Mouse (Mus musculus) CH12.LX (cell line): Measurements from ENCODE around the gene Dnajc4. TPM values are rescaled to one million over a fixed set of nuclear protein-coding genes. Genes with fewer than 3 reads are reported as not detected.
A peak's percentile ranks its signal among the peaks of the same experiment; 100 is the strongest.

Experiments
- DNase-seq: peaks from one replicate; pipeline ENCODE4 v3.0.0-alpha.2; 2013; ENCODE audit errors: extremely low read depth
- H3K27ac ChIP-seq: 2 replicates; pipeline ENCODE4 v1.5.1; 2012; ENCODE audit warnings: low read depth, mild to moderate bottlenecking, control low read depth, moderate library complexity; ENCODE audit not compliant: insufficient read depth
- H3K27me3 ChIP-seq: replicated peaks from 2 replicates; pipeline ENCODE3; 2012; ENCODE audit warnings: inconsistent platforms
- H3K36me3 ChIP-seq, 2 experiments: replicated peaks in 1 of 2; 2 replicates each; pipeline versions ENCODE3 to v1.6.1; 2012; ENCODE audit warnings: inconsistent platforms in 1 of 2, low read length in 1 of 2, mild to moderate bottlenecking in 1 of 2, mixed read lengths in 1 of 2, moderate library complexity in 1 of 2; ENCODE audit not compliant: control insufficient read depth in 1 of 2, insufficient read depth in 1 of 2
- H3K4me1 ChIP-seq, 2 experiments: 2 replicates each; pipeline ENCODE4 v1.6.1; 2012; ENCODE audit warnings: inconsistent platforms in 1 of 2, moderate library complexity in 1 of 2; ENCODE audit not compliant: insufficient read depth in 2 of 2, control insufficient read depth in 1 of 2
- H3K4me2 ChIP-seq: 2 replicates; pipeline ENCODE4 v1.6.1; 2012; ENCODE audit warnings: low read depth, mild to moderate bottlenecking, control low read depth; ENCODE audit not compliant: poor library complexity, insufficient read depth, severe bottlenecking
- H3K4me3 ChIP-seq, 3 experiments: fragments of 150-350 bp in 1 of 3; sonication (generic) in 1 of 3; replicated peaks in 1 of 3; 2 replicates each; pipeline versions ENCODE3 to v1.5.1; 2011 to 2012; ENCODE audit warnings: low read depth in 2 of 3, low read length in 2 of 3, mild to moderate bottlenecking in 2 of 3, moderate library complexity in 2 of 3, control low read depth in 1 of 3, improper control_type of control experiment in 1 of 3, inconsistent platforms in 1 of 3, mixed read lengths in 1 of 3; ENCODE audit not compliant: poor library complexity in 1 of 3
- H3K79me2 ChIP-seq: replicated peaks from 2 replicates; pipeline ENCODE4 v1.6.1; 2012; ENCODE audit warnings: mild to moderate bottlenecking, moderate library complexity; ENCODE audit not compliant: control insufficient read depth, poor library complexity, insufficient read depth, severe bottlenecking; ENCODE audit errors: extremely low read depth
- H3K9ac ChIP-seq: 2 replicates; pipeline ENCODE4 v1.6.1; 2012; ENCODE audit warnings: low read depth, mild to moderate bottlenecking, control low read depth, moderate library complexity; ENCODE audit not compliant: insufficient read depth
- H3K9me3 ChIP-seq: replicated peaks from 2 replicates; pipeline ENCODE3; 2012; ENCODE audit warnings: low read length, inconsistent platforms, mixed read lengths
- BHLHE40 ChIP-seq: IDR thresholded peaks from 2 replicates; pipeline ENCODE4 v1.6.1; 2011; ENCODE audit warnings: mild to moderate bottlenecking, low read depth, low read length, improper control_type of control experiment
- CHD1 ChIP-seq: IDR thresholded peaks from 2 replicates; pipeline ENCODE4 v1.6.1; 2012; ENCODE audit warnings: low read depth, low read length, improper control_type of control experiment, inconsistent platforms
- CHD2 ChIP-seq: IDR thresholded peaks from 2 replicates; pipeline ENCODE4 v1.6.1; 2011; ENCODE audit warnings: low read length, improper control_type of control experiment
- CTCF ChIP-seq, 2 experiments: IDR thresholded peaks in 1 of 2; conservative IDR thresholded peaks in 1 of 2; 2 replicates each; pipeline ENCODE4 v1.5.1; 2011 to 2012; ENCODE audit warnings: low read depth in 2 of 2, low read length in 2 of 2, improper control_type of control experiment in 1 of 2, inconsistent platforms in 1 of 2, mild to moderate bottlenecking in 1 of 2, moderate library complexity in 1 of 2
- ELF1 ChIP-seq: IDR thresholded peaks from 2 replicates; pipeline ENCODE4 v1.6.1; 2014; ENCODE audit warnings: low read depth, mild to moderate bottlenecking, inconsistent platforms, low read length, improper control_type of control experiment
- EP300 ChIP-seq: IDR thresholded peaks from 2 replicates; pipeline ENCODE4 v1.6.1; 2011; ENCODE audit warnings: low read length, improper control_type of control experiment
- HCFC1 ChIP-seq: IDR thresholded peaks from 2 replicates; pipeline ENCODE4 v1.6.1; 2012; ENCODE audit warnings: low read depth, mild to moderate bottlenecking, inconsistent platforms, low read length, improper control_type of control experiment
- KAT2A ChIP-seq: IDR thresholded peaks from 2 replicates; pipeline ENCODE4 v1.6.1; 2012; ENCODE audit warnings: low read length, improper control_type of control experiment, inconsistent platforms; ENCODE audit not compliant: insufficient replicate concordance
- MYC ChIP-seq: IDR thresholded peaks from 2 replicates; pipeline ENCODE4 v1.6.1; 2011; ENCODE audit warnings: low read depth, mild to moderate bottlenecking, improper control_type of control experiment, low read length
- NRF1 ChIP-seq: IDR thresholded peaks from 2 replicates; pipeline ENCODE4 v1.6.1; 2014; ENCODE audit warnings: low read depth, mild to moderate bottlenecking, inconsistent platforms, low read length, improper control_type of control experiment, moderate library complexity
- POLR2AphosphoS2 ChIP-seq: IDR thresholded peaks from 2 replicates; pipeline ENCODE4 v1.6.1; 2011; ENCODE audit warnings: low read depth, low read length, improper control_type of control experiment
- RAD21 ChIP-seq: IDR thresholded peaks from 2 replicates; pipeline ENCODE4 v1.6.1; 2011; ENCODE audit warnings: low read depth, mild to moderate bottlenecking, low read length, improper control_type of control experiment, moderate library complexity
- SIN3A ChIP-seq: IDR thresholded peaks from 2 replicates; pipeline ENCODE4 v1.6.1; 2012; ENCODE audit warnings: low read length, improper control_type of control experiment, inconsistent platforms
- TBP ChIP-seq: conservative IDR thresholded peaks from 2 replicates; pipeline ENCODE4 v1.6.1; 2011; ENCODE audit warnings: low read depth, low read length, improper control_type of control experiment
- USF1 ChIP-seq: IDR thresholded peaks from 2 replicates; pipeline ENCODE4 v1.6.1; 2014; ENCODE audit warnings: low read depth, mild to moderate bottlenecking, inconsistent platforms, low read length, improper control_type of control experiment
- ZC3H11A ChIP-seq: IDR thresholded peaks from 2 replicates; pipeline ENCODE4 v1.6.1; 2012; ENCODE audit warnings: low read depth, mild to moderate bottlenecking, inconsistent platforms, low read length, improper control_type of control experiment
- ZMIZ1 ChIP-seq: IDR thresholded peaks from 2 replicates; pipeline ENCODE4 v1.6.1; 2012; ENCODE audit warnings: low read depth, mild to moderate bottlenecking, inconsistent platforms, low read length, improper control_type of control experiment
- ZNF384 ChIP-seq: IDR thresholded peaks from 2 replicates; pipeline ENCODE4 v1.6.1; 2012; ENCODE audit warnings: low read depth, low read length, improper control_type of control experiment, inconsistent platforms
- dilution Hi-C: fragments of 300-500 bp; cut with MboI; formaldehyde crosslinking; loops from 2 replicates; pipeline ENCODE4 v1.14.3; 2020; ENCODE audit warnings: low sequenced_read_pairs; ENCODE audit not compliant: extremely low pct_unique_long_range_greater_than_20kb, extremely low pct_ligation_motif_present
- in situ Hi-C: fragments of 300-500 bp; cut with MboI; formaldehyde crosslinking; loops from 3 replicates; pipeline ENCODE4 v1.14.3; 2019; ENCODE audit warnings: low sequenced_read_pairs, low pct_ligation_motif_present, low pct_unique_long_range_greater_than_20kb, mixed read lengths
- polyA plus RNA-seq: library from polyadenylated mRNA; unstranded; fragments of >175 nt; gene quantifications from 2 replicates; pipeline ENCODE4 v1.2.1, GENCODE M21; 2012; ENCODE audit warnings: low read depth; ENCODE audit not compliant: insufficient read length
- total RNA-seq, 2 experiments: library from RNA; depleted of rRNA; stranded (reverse); fragments of 300-350 nt in 1 of 2; fragments of >200 nt in 1 of 2; gene quantifications; 2 replicates each; pipeline ENCODE4 v1.2.3; 2012 to 2014

Gene Dnajc4
- total and polyA plus RNA-seq, 3 experiments: 6.2 to 13.9 (median 11.2) TPM

DNA sequence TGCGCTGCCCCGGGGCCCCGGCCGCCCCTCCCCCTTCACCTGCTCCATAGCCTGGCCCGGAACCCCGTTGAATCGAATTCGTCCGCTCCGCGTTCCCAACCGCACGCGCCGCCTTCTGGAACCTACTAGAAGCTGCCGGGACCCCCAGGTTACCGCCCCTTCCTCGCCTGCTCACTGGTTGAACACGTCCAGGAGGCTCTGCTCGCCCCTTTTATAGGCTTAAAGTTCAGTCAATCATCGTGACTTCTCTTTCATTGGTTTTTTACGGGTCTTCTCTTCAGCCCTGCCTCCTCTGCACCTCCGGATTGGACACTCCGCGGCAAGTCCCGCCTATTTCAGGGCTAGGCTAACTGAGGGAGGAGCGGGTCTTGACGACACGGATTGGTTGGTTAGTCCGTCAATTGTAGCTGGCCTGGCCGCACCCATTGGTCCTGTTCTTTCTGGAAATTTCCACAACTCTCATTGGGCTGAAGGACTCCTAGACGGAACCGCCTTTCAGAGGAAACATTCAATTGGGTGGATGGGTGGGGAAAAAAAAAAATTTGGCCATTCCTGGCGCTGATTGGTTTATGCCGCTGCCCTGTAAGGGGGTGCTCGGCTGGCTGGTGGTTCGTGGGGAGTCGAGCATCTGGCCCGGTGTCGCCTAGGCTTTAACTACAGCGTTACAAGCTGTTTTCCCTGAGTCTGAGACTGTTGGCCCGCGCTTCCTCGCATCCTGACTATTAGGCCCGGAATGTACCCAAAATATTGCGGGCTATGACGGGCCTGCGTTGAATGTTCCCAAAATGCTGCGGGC, 47.7 kb upstream of the Dnajc4 start, which contains the start of gene Stip1 (continued):
- 0 out of 2 replicates have a peak, but pooled peaks have one; percentile 61 for TF ChIP-seq KAT2A
- peak; percentile 70 for TF ChIP-seq HCFC1
- peak; percentile 37; the same call in 1 of the 2 replicates for TF ChIP-seq NRF1
- TF ChIP-seq MYC: 0 out of 2 replicates have a peak, but pooled peaks have one; percentile 71
- no peak for TF ChIP-seq ZC3H11A
- peak; percentile 72 for TF ChIP-seq ELF1
- peak; percentile 99 for TF ChIP-seq ZNF384
- TF ChIP-seq CHD2: peak; percentile 98
- TF ChIP-seq EP300: no peak
- peak; percentile 90 for TF ChIP-seq POLR2AphosphoS2
- TF ChIP-seq BHLHE40: peak; percentile 34; the same call in 1 of the 2 replicates
- TF ChIP-seq ZMIZ1: peak; percentile 80; the same call in 1 of the 2 replicates
- TF ChIP-seq USF1: no peak
- peak in 1 of 2 experiments; percentile 47; a peak in 2 of 4 replicates for TF ChIP-seq CTCF (conservative IDR thresholded peaks at IDR 0.05 in 1 of 2, IDR thresholded peaks at IDR 0.05 in 1 of 2; ENCODE audit: low read depth in 2 of 2, low read length in 2 of 2)
- TF ChIP-seq TBP: peak; percentile 77

DNA sequence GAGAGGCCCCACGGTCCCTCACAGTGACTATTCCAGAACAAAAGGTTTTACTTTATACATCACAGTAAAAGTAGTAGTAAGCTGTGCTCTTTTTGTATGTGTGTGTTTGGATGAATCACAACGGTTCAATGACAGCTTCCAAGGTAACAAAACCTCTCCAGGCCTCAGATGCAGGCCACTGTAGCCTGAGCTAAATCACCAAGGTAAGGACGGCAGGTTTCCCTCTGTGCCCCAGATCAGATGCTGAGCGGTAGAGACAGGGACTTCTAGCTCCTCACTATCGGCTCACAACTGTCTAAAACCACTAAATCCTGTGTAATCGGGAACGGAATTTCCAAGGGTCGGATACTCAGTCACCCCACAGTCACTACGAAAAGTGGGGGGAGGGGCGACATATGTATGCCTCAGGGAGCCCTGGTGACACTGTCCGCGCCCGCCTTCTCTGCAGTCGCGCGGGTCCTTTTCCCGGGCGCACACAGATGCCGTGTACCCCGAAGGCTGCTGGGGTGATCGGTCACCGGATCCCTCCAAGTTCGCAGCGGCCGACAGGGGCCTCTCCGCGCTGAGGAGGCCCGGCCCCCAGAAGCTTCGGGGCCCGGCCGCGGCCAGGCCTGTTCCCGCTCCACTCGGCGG, 46.8 kb upstream of the Dnajc4 start:
- Histone ChIP-seq H3K4me1 (peaks cover 12 to 41% of the 10 kb centered on the region in 2 experiments), H3K4me3 (peak overlapping the region; percentile 85 to 98 (median 88)), H3K9ac (peak overlapping the region; percentile 88), H3K9me3 (no peaks in the 10 kb centered on the region), H3K27me3 (peaks cover 4% of the 10 kb centered on the region), H3K27ac (no peak overlapping the region; the same call in 1 of the 2 replicates), H3K4me2 (peak overlapping the region; percentile 46; the same call in 1 of the 2 replicates), H3K36me3 (peaks cover 10 to 28% of the 10 kb centered on the region in 2 experiments), H3K79me2 (peaks cover 53% of the 10 kb centered on the region)
- dilution Hi-C loops (no loop called here), in situ Hi-C loops (no loop called here)
- TF ChIP-seq CHD1 (0 out of 2 replicates have a peak, but pooled peaks have one; percentile 74), RAD21 (no peak), CHD2 (peak; percentile 22; the same call in 1 of the 2 replicates), SIN3A (peak; percentile 52; the same call in 1 of the 2 replicates), KAT2A (no peak)
- DNase-seq: peak; percentile 63
